Mouse (Mus musculus): ENCODE measurements around the gene Ppara.

DNA sequence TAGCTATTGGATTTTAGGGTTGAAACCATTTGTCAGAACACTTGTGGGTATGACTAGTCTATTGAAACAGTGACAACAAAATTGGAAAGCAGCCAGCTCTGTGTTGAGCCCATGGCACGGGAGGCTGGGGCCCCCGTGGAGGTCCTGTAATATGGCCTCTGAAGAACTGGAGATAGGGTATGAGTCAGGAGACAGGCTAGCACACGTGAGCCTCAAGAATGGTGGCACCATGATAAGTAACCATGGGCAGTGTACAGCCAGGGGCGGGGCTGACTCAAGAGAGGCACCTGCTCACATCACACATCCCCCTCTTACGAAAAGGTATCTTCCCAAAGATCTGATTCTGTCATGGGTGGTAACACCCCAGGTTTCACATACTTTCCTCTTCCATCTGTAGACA is 51.9 kb downstream of the Ppara start:
- TF ChIP-seq CTCF (IDR thresholded peaks at IDR 0.05; ENCODE audit: borderline replicate concordance, insufficient read depth, low read length) (no peak), POLR2A (IDR thresholded peaks at IDR 0.05; ENCODE audit: low read depth, low read length) (no peak)
